Mouse (Mus musculus): ENCODE measurements at regions not wholly inside any gene's neighbourhood (a gene's known extent, or its start where the extent isn't known, plus 50 kb on each side); places are given as distances from the start of the nearest gene placed in this dataset.
A peak's percentile ranks its signal among the peaks of the same experiment; 100 is the strongest.

DNA sequence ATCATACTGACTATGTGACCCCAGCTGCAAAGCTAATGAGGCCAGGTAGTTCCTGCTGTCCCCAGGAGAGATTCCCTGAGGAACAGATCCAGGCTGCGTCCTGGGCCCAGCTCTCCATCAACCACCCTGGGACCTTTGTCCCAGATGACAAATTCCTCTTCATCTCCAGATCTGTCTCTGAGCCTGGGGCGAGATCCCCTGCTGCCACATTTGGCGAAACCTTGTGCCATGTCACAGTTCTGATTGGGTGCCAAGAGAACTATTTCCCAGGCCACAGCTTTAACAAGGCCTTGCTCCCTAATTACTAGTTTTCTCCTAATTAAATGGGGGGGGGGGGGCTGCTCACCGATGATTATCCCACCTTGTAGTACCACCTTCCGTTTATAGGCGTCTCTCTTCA, 70.6 kb upstream of the Hes1 start:
- peaks cover 4% of the 10 kb centered on the region for H3K4me1 ChIP-seq (ENCODE audit: control insufficient read depth, insufficient read depth, low read length)
- H3K27ac ChIP-seq (ENCODE audit: insufficient read depth, low read depth, low read length), result no peak overlapping the region
- H3K4me3 ChIP-seq (ENCODE audit: insufficient read depth, low read depth, low read length), result no peak overlapping the region
- no peak for TF ChIP-seq POLR2A (IDR thresholded peaks at IDR 0.05; ENCODE audit: insufficient read depth, low read depth, low read length)
- TF ChIP-seq CTCF (IDR thresholded peaks at IDR 0.05; ENCODE audit: insufficient read depth, low read depth, low read length), result no peak
- WGBS, result 68% methylated on average over 6 of the region's 6 CpGs

DNA sequence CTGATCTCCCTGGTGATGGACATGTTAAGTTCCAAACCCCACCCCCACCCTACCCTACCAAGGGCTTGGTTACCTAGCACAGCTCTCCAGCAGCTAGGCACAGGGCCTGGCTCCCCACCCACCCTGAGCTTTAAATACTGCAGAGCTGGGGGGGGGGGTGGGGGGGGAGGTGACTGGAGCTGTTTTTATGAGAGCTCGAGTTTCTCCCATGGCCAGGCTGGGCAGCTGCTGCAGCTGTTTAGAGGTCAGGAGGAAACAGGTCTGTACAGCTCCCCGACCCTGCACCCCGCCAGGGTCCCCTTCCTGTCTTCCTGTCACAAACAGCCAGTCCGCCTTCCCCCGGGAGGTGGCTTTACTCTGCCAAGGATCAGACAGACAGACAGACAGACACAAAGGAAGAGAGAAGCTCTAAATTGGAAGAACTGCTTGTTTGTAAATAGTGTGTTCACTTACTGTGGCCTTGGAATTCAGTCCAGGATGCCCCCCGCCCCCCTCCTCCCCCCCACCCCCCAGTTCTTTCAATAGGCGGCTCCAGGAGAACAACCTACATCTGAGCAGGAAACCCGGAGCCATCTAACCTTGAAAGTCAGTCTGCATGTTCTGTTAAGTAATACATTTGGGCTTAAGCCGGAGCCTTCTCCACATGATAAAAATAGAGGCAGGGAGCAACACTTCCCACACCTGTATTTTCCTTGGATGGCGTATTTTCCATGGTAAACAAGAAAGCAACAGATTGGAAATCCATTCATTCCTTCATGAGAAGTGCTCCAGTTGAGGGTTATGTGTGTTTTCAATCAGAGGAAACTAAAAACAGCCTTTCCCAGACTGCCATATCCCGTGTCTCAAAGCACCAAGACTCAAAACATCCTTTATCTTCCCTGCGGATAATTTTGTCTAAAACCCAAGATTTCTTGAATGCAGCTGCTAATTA, 67.8 kb upstream of the Hes1 start:
- H3K4me3 ChIP-seq (ENCODE audit: insufficient read depth, low read depth, low read length), result no peak overlapping the region
- H3K27ac ChIP-seq (ENCODE audit: insufficient read depth, low read depth, low read length), result no peak overlapping the region
- peaks cover 4% of the 10 kb centered on the region for H3K4me1 ChIP-seq (ENCODE audit: control insufficient read depth, insufficient read depth, low read length)
- WGBS, result 54% methylated on average over 12 of the region's 12 CpGs
- TF ChIP-seq POLR2A (IDR thresholded peaks at IDR 0.05; ENCODE audit: insufficient read depth, low read depth, low read length) (no peak), CTCF (IDR thresholded peaks at IDR 0.05; ENCODE audit: insufficient read depth, low read depth, low read length) (no peak)

DNA sequence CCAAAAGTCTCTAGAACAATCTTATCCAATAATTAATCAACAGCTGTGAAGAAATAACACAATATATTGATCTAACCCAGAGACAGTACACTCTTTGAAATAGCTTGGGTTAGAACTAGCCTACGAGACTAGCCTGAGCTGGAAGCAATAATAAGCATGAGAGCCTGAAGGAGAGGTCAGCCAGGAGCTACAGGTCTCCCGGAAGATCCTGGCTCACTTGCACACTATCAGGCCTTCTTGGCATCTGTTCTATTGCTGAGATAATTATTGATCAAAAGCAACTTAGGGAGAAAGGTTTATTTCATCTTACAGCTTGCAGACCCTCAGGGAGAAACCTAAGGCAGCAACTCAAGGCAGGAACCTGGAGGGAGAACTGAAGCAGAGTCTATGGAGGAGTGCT, 64.0 kb upstream of the Hes1 start:
- WGBS, result 93% methylated on average over 2 of the region's 2 CpGs
- no peak overlapping the region for H3K4me3 ChIP-seq (ENCODE audit: insufficient read depth, low read depth, low read length)
- H3K27ac ChIP-seq (ENCODE audit: insufficient read depth, low read depth, low read length), result no peak overlapping the region
- no peak for TF ChIP-seq CTCF (IDR thresholded peaks at IDR 0.05; ENCODE audit: insufficient read depth, low read depth, low read length)
- no peak for TF ChIP-seq POLR2A (IDR thresholded peaks at IDR 0.05; ENCODE audit: insufficient read depth, low read depth, low read length)
- H3K4me1 ChIP-seq (ENCODE audit: control insufficient read depth, insufficient read depth, low read length), result peaks cover 4% of the 10 kb centered on the region

GRCm38 (mm10) chr16:30005124-30005523, 59.1 kb upstream of the Hes1 start:
- 81% methylated on average over 3 of the region's 3 CpGs for WGBS
- H3K27ac ChIP-seq (ENCODE audit: insufficient read depth, low read depth, low read length), result no peak overlapping the region
- no peak overlapping the region for H3K4me3 ChIP-seq (ENCODE audit: insufficient read depth, low read depth, low read length)
- no peak for TF ChIP-seq POLR2A (IDR thresholded peaks at IDR 0.05; ENCODE audit: insufficient read depth, low read depth, low read length)
- no peak for TF ChIP-seq CTCF (IDR thresholded peaks at IDR 0.05; ENCODE audit: insufficient read depth, low read depth, low read length)
- H3K4me1 ChIP-seq (ENCODE audit: control insufficient read depth, insufficient read depth, low read length), result peaks cover 15% of the 10 kb centered on the region

GRCm38 (mm10) chr16:30006826-30007225, 57.4 kb upstream of the Hes1 start:
- TF ChIP-seq CTCF (IDR thresholded peaks at IDR 0.05; ENCODE audit: insufficient read depth, low read depth, low read length) (no peak), POLR2A (IDR thresholded peaks at IDR 0.05; ENCODE audit: insufficient read depth, low read depth, low read length) (no peak)
- 57% methylated on average over 4 of the region's 4 CpGs for WGBS

DNA sequence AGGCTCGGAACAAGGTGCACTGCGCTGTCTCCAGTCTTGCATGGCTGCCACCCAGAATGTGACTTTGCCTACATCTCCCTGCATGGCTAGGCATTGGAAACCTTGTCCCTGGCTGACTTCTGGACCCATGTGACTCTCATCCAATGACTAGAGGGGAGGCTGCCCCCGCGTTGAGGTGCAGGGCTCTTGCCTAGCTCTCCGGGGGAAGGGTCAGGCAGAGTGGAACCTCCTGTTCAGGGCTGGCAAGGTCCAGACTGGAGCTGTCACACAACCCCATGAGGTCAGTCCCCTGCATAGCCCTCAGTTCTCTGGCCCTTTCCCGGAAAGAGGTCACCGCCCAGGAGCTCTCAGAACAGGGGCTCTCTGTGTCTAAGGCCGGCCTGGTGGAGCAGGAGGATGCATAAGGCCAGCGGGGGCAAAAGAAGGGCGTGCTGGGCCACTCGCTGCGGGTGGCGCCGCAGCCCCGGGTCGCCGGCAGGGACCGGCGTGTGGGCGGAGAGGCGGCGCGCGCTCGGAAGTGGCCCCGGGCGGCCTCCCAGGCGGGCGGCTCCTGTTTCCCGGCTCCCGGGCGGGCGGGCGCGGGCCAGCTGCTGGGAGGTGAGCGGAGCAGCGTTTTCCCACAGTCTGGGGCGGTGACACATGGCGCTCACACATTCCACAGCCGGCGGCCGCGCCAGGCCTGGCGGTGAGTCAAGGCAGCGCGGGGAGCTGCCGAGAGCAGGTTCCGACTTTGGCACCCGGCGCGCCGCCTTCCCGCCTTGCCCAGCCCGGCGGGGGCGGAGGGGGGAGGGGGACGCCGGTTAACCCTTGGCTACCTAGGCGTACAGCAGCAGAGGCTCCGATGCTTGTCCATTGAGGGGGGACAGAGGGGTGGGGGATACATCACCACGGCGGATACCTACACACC, 55.5 kb upstream of the Hes1 start:
- WGBS, result 3% methylated on average over 57 of the region's 62 CpGs
- H3K4me1 ChIP-seq (ENCODE audit: control insufficient read depth, insufficient read depth, low read length), result peaks cover 15% of the 10 kb centered on the region
- peak overlapping the region; percentile 84 for H3K27ac ChIP-seq (ENCODE audit: insufficient read depth, low read depth, low read length)
- peak overlapping the region; percentile 60 for H3K4me3 ChIP-seq (ENCODE audit: insufficient read depth, low read depth, low read length)
- TF ChIP-seq CTCF (IDR thresholded peaks at IDR 0.05; ENCODE audit: insufficient read depth, low read depth, low read length) (no peak; the same call in 1 of the 2 replicates), POLR2A (IDR thresholded peaks at IDR 0.05; ENCODE audit: insufficient read depth, low read depth, low read length) (no peak)

More at GRCm38 (mm10) chr16:30006826-30007225, 57.4 kb upstream of the Hes1 start:
- H3K4me3 ChIP-seq (ENCODE audit: insufficient read depth, low read depth, low read length), result no peak overlapping the region
- H3K4me1 ChIP-seq (ENCODE audit: control insufficient read depth, insufficient read depth, low read length), result peaks cover 15% of the 10 kb centered on the region
- no peak overlapping the region for H3K27ac ChIP-seq (ENCODE audit: insufficient read depth, low read depth, low read length)

GRCm38 (mm10) chr16:30009521-30010186, 54.5 kb upstream of the Hes1 start:
- no peak overlapping the region for H3K27ac ChIP-seq (ENCODE audit: insufficient read depth, low read depth, low read length)
- H3K4me1 ChIP-seq (ENCODE audit: control insufficient read depth, insufficient read depth, low read length), result peaks cover 15% of the 10 kb centered on the region
- 30% methylated on average over 17 of the region's 17 CpGs for WGBS
- H3K4me3 ChIP-seq (ENCODE audit: insufficient read depth, low read depth, low read length), result no peak overlapping the region; the same call in 1 of the 2 replicates
- TF ChIP-seq CTCF (IDR thresholded peaks at IDR 0.05; ENCODE audit: insufficient read depth, low read depth, low read length) (no peak), POLR2A (IDR thresholded peaks at IDR 0.05; ENCODE audit: insufficient read depth, low read depth, low read length) (no peak)

DNA sequence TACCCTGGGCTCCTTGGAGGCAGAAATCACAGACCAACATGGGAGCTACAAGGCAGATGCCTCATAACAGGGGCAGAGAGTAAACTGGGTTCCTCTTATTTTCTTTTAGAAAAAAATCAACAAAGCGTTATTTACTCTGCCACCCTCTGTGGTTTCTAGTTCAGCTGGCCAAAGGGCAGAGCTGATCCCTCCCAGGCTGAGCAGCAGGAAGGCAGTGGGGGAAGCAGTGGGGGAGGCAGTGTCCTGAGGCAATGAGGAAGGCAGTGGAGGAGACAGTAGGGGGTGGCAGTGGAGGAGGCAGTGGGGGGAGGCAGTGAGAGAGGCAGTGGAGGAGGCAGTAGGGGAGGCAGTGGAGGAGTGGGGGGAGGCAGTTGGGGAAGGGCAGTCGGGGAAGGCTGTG, 51.1 kb upstream of the Hes1 start:
- Histone ChIP-seq H3K27ac (ENCODE audit: insufficient read depth, low read depth, low read length) (no peak overlapping the region), H3K4me3 (ENCODE audit: insufficient read depth, low read depth, low read length) (no peak overlapping the region), H3K4me1 (ENCODE audit: control insufficient read depth, insufficient read depth, low read length) (peaks cover 12% of the 10 kb centered on the region)
- 78% methylated on average over 2 of the region's 2 CpGs for WGBS
- TF ChIP-seq CTCF (IDR thresholded peaks at IDR 0.05; ENCODE audit: insufficient read depth, low read depth, low read length), result no peak
- TF ChIP-seq POLR2A (IDR thresholded peaks at IDR 0.05; ENCODE audit: insufficient read depth, low read depth, low read length), result no peak
